Mouse (Mus musculus) heart, adult 2 months (tissue): Measurements from ENCODE around the gene Morc4.

Source experiments
- CTCF ChIP-seq: fragments of 200-600 bp; IDR thresholded peaks from 2 replicates; pipeline ENCODE4 v1.8.1; 2022; ENCODE audit warnings: antibody characterized with exemption, mild to moderate bottlenecking, moderate library complexity
- POLR2A ChIP-seq: fragments of 200-500 bp; IDR thresholded peaks from 2 replicates; pipeline ENCODE4 v1.6.1; 2011; ENCODE audit warnings: mild to moderate bottlenecking, low read depth, low read length, control low read depth; ENCODE audit not compliant: insufficient read depth

GRCm38 (mm10) chrX:139805918-139806317, 65.6 kb downstream of the Morc4 start:
- TF ChIP-seq CTCF (no peak), POLR2A (no peak)
